Mouse (Mus musculus): Measurements from ENCODE around the gene Dnah6. TPM values are rescaled to one million over a fixed set of nuclear protein-coding genes. Genes with fewer than 3 reads are reported as not detected.
A peak's percentile ranks its signal among the peaks of the same experiment; 100 is the strongest.

Dnah6 gene
- polyA plus RNA-seq, 1 experiment from 2014 or later = 0.02 TPM

- no peak overlapping the region for H3K4me3 ChIP-seq (ENCODE audit: low read depth, low read length)
- no peaks in the 10 kb centered on the region for H3K4me1 ChIP-seq (replicated peaks; ENCODE audit: control insufficient read depth, insufficient read depth)
- 84% methylated on average over 8 of the region's 8 CpGs for WGBS
- TF ChIP-seq EP300 (optimal IDR thresholded peaks at IDR 0.05) = no peak
- no peak for TF ChIP-seq CTCF (IDR thresholded peaks at IDR 0.05; ENCODE audit: low read depth)
- no peaks in the 10 kb centered on the region for H3K36me3 ChIP-seq (ENCODE audit: control insufficient read depth, insufficient read depth, low read length)
- no peak overlapping the region for H3K4me2 ChIP-seq (replicated peaks; ENCODE audit: low read depth)
- DNase-seq (ENCODE audit: low spot score) (no peak), ATAC-seq (ENCODE audit: low FRiP score, low TSS enrichment) (no peak)
- H3K27me3 ChIP-seq (ENCODE audit: control insufficient read depth, insufficient read depth, low read length) = no peaks in the 10 kb centered on the region
- H3K9ac ChIP-seq (ENCODE audit: low read length) = no peak overlapping the region
- no peak overlapping the region for H3K27ac ChIP-seq (replicated peaks)
- no peaks in the 10 kb centered on the region for H3K9me3 ChIP-seq (ENCODE audit: control insufficient read depth, low read length)
These were observed 130.6 kb downstream of the Dnah6 start for GRCm38 (mm10) chr6:73090836-73091235.

GRCm38 (mm10) chr6:73082571-73082970 is 138.9 kb downstream of the Dnah6 start:
- Histone ChIP-seq H3K36me3 (ENCODE audit: control insufficient read depth, insufficient read depth, low read length) (no peaks in the 10 kb centered on the region), H3K27me3 (ENCODE audit: control insufficient read depth, insufficient read depth, low read length) (no peaks in the 10 kb centered on the region), H3K9ac (ENCODE audit: low read length) (no peak overlapping the region), H3K4me3 (ENCODE audit: low read depth, low read length) (no peak overlapping the region), H3K4me1 (replicated peaks; ENCODE audit: control insufficient read depth, insufficient read depth) (no peaks in the 10 kb centered on the region), H3K9me3 (ENCODE audit: control insufficient read depth, low read length) (no peaks in the 10 kb centered on the region), H3K4me2 (replicated peaks; ENCODE audit: low read depth) (no peak overlapping the region), H3K27ac (replicated peaks) (no peak overlapping the region)
- DNase-seq (ENCODE audit: low spot score) (no peak), ATAC-seq (ENCODE audit: low FRiP score, low TSS enrichment) (no peak)
- WGBS = 93% methylated on average over 9 of the region's 9 CpGs
- TF ChIP-seq CTCF (IDR thresholded peaks at IDR 0.05; ENCODE audit: low read depth) (no peak), EP300 (optimal IDR thresholded peaks at IDR 0.05) (no peak)

GRCm38 (mm10) chr6:73072093-73072786 is 149.2 kb downstream of the Dnah6 start:
- no peak for ATAC-seq (ENCODE audit: low FRiP score, low TSS enrichment)

GRCm38 (mm10) chr6:73071214-73071613 is 150.2 kb downstream of the Dnah6 start:
- WGBS = 45% methylated on average over 3 of the region's 3 CpGs
- H3K27me3 ChIP-seq (ENCODE audit: control insufficient read depth, insufficient read depth, low read length) = no peaks in the 10 kb centered on the region
- no peak for TF ChIP-seq EP300 (optimal IDR thresholded peaks at IDR 0.05)
- no peak for TF ChIP-seq CTCF (IDR thresholded peaks at IDR 0.05; ENCODE audit: low read depth)
- H3K27ac ChIP-seq (replicated peaks) = no peak overlapping the region
- DNase-seq (ENCODE audit: low spot score) (no peak), ATAC-seq (ENCODE audit: low FRiP score, low TSS enrichment) (no peak)
- no peaks in the 10 kb centered on the region for H3K36me3 ChIP-seq (ENCODE audit: control insufficient read depth, insufficient read depth, low read length)
- H3K4me2 ChIP-seq (replicated peaks; ENCODE audit: low read depth) = no peak overlapping the region
- H3K4me1 ChIP-seq (replicated peaks; ENCODE audit: control insufficient read depth, insufficient read depth) = no peaks in the 10 kb centered on the region
- no peak overlapping the region for H3K9ac ChIP-seq (ENCODE audit: low read length)
- no peak overlapping the region for H3K4me3 ChIP-seq (ENCODE audit: low read depth, low read length)
- H3K9me3 ChIP-seq (ENCODE audit: control insufficient read depth, low read length) = no peaks in the 10 kb centered on the region

More at GRCm38 (mm10) chr6:73072093-73072786, 149.2 kb downstream of the Dnah6 start:
- no peak overlapping the region for H3K9ac ChIP-seq (ENCODE audit: low read length)
- H3K27ac ChIP-seq (replicated peaks) = no peak overlapping the region
- WGBS = 39% methylated on average over 3 of the region's 3 CpGs
- no peaks in the 10 kb centered on the region for H3K27me3 ChIP-seq (ENCODE audit: control insufficient read depth, insufficient read depth, low read length)
- no peaks in the 10 kb centered on the region for H3K36me3 ChIP-seq (ENCODE audit: control insufficient read depth, insufficient read depth, low read length)
- no peak for DNase-seq (ENCODE audit: low spot score)
- H3K9me3 ChIP-seq (ENCODE audit: control insufficient read depth, low read length) = no peaks in the 10 kb centered on the region
- H3K4me3 ChIP-seq (ENCODE audit: low read depth, low read length) = no peak overlapping the region
- H3K4me1 ChIP-seq (replicated peaks; ENCODE audit: control insufficient read depth, insufficient read depth) = no peaks in the 10 kb centered on the region
- H3K4me2 ChIP-seq (replicated peaks; ENCODE audit: low read depth) = no peak overlapping the region
- no peak for TF ChIP-seq CTCF (IDR thresholded peaks at IDR 0.05; ENCODE audit: low read depth)

- Histone ChIP-seq H3K4me1 (replicated peaks; ENCODE audit: control insufficient read depth, insufficient read depth) (no peaks in the 10 kb centered on the region), H3K36me3 (ENCODE audit: control insufficient read depth, insufficient read depth, low read length) (no peaks in the 10 kb centered on the region), H3K9ac (ENCODE audit: low read length) (no peak overlapping the region), H3K27me3 (ENCODE audit: control insufficient read depth, insufficient read depth, low read length) (no peaks in the 10 kb centered on the region), H3K27ac (replicated peaks) (no peak overlapping the region), H3K4me2 (replicated peaks; ENCODE audit: low read depth) (no peak overlapping the region), H3K4me3 (ENCODE audit: low read depth, low read length) (no peak overlapping the region), H3K9me3 (ENCODE audit: control insufficient read depth, low read length) (no peaks in the 10 kb centered on the region)
- ATAC-seq (ENCODE audit: low FRiP score, low TSS enrichment) = peak; percentile 71; the same call in 1 of the 2 replicates
- WGBS = 45% methylated on average over 6 of the region's 6 CpGs
- DNase-seq (ENCODE audit: low spot score) = peak; percentile 21
- TF ChIP-seq EP300 (optimal IDR thresholded peaks at IDR 0.05) (no peak), CTCF (IDR thresholded peaks at IDR 0.05; ENCODE audit: low read depth) (no peak)
These were observed 150.8 kb downstream of the Dnah6 start for GRCm38 (mm10) chr6:73070663-73071062.

- Histone ChIP-seq H3K4me3 (ENCODE audit: low read depth, low read length) (no peak overlapping the region), H3K9me3 (ENCODE audit: control insufficient read depth, low read length) (no peaks in the 10 kb centered on the region), H3K4me1 (replicated peaks; ENCODE audit: control insufficient read depth, insufficient read depth) (no peaks in the 10 kb centered on the region), H3K9ac (ENCODE audit: low read length) (no peak overlapping the region), H3K4me2 (replicated peaks; ENCODE audit: low read depth) (no peak overlapping the region), H3K36me3 (ENCODE audit: control insufficient read depth, insufficient read depth, low read length) (no peaks in the 10 kb centered on the region), H3K27me3 (ENCODE audit: control insufficient read depth, insufficient read depth, low read length) (no peaks in the 10 kb centered on the region), H3K27ac (replicated peaks) (no peak overlapping the region)
- DNase-seq (ENCODE audit: low spot score) (no peak), ATAC-seq (ENCODE audit: low FRiP score, low TSS enrichment) (no peak)
- TF ChIP-seq EP300 (optimal IDR thresholded peaks at IDR 0.05) (no peak), CTCF (IDR thresholded peaks at IDR 0.05; ENCODE audit: low read depth) (no peak)
- WGBS = 76% methylated on average over 3 of the region's 3 CpGs
These were observed 156.9 kb downstream of the Dnah6 start for GRCm38 (mm10) chr6:73064551-73064950.
